Mouse (Mus musculus): ENCODE measurements at regions not wholly inside any gene's neighbourhood (a gene's known extent, or its start where the extent isn't known, plus 50 kb on each side); places are given as distances from the start of the nearest gene placed in this dataset.

DNA sequence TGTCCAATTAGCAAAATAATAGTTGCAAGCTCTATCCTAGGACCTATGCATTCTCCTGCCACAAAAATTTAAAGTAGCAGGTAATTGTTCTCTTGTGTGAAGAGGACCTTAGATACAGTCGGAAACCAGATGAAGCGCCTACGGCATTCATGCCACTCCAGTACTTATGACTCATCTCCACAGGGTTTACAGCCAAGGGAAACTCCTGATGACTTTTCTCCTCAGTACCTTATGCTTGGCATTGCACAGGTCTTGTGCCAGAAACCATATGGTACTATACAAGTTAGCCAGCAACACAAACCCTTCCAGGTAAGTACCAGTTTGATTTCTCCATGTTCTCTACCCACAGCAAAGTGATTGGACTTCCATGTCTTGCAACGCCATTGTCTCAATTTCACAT lies 606.3 kb upstream of the Dmac1 start:
- H3K27me3 ChIP-seq (ENCODE audit: insufficient read depth, low read length) = no peaks in the 10 kb centered on the region
- H3K9ac ChIP-seq (ENCODE audit: low read depth, low read length) = no peak overlapping the region
- ATAC-seq (replicated peaks; ENCODE audit: low FRiP score, low read depth) (no peak), DNase-seq (ENCODE audit: low spot score) (no peak)
- no peaks in the 10 kb centered on the region for H3K36me3 ChIP-seq (ENCODE audit: insufficient read depth, low read length)
- H3K27ac ChIP-seq = no peak overlapping the region
- H3K4me3 ChIP-seq (replicated peaks; ENCODE audit: low read depth, low read length) = no peak overlapping the region
- no peak for TF ChIP-seq CTCF (IDR thresholded peaks at IDR 0.05; ENCODE audit: low read depth)
- no peaks in the 10 kb centered on the region for H3K9me3 ChIP-seq (replicated peaks; ENCODE audit: low read length)
- WGBS = 94% methylated on average over 4 of the region's 4 CpGs
- H3K4me2 ChIP-seq (ENCODE audit: low read length) = no peak overlapping the region
- no peaks in the 10 kb centered on the region for H3K4me1 ChIP-seq (replicated peaks; ENCODE audit: insufficient read depth, low read length)

DNA sequence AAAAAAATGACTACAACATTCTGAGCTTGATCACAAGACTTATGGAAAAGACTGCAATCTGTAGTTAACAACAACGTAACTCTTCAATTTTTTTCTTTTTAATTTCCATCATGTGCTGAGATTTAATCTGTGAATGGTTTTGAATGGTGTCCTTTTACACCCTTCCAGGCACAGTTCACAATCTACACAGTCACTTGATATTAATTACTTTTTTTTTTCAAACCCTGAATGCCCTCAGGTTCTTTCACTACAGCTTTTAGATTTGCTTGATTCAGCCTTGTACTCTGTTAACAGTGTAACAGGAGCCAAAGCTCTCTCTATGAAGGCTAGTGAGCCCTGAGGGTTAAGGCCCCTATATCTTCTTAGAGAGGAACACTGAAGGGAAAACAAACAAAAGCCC lies 591.7 kb upstream of the Dmac1 start:
- no peak for DNase-seq (ENCODE audit: low spot score)
- Histone ChIP-seq H3K27ac (no peak overlapping the region), H3K36me3 (ENCODE audit: insufficient read depth, low read length) (no peaks in the 10 kb centered on the region), H3K4me2 (ENCODE audit: low read length) (no peak overlapping the region), H3K9ac (ENCODE audit: low read depth, low read length) (no peak overlapping the region), H3K9me3 (replicated peaks; ENCODE audit: low read length) (no peaks in the 10 kb centered on the region), H3K4me3 (replicated peaks; ENCODE audit: low read depth, low read length) (no peak overlapping the region), H3K4me1 (replicated peaks; ENCODE audit: insufficient read depth, low read length) (no peaks in the 10 kb centered on the region), H3K27me3 (ENCODE audit: insufficient read depth, low read length) (no peaks in the 10 kb centered on the region)
- ATAC-seq (replicated peaks; ENCODE audit: low FRiP score, low read depth) = no peak
- WGBS = 83% methylated on average over 1 of the region's 1 CpGs
- no peak for TF ChIP-seq CTCF (IDR thresholded peaks at IDR 0.05; ENCODE audit: low read depth)

DNA sequence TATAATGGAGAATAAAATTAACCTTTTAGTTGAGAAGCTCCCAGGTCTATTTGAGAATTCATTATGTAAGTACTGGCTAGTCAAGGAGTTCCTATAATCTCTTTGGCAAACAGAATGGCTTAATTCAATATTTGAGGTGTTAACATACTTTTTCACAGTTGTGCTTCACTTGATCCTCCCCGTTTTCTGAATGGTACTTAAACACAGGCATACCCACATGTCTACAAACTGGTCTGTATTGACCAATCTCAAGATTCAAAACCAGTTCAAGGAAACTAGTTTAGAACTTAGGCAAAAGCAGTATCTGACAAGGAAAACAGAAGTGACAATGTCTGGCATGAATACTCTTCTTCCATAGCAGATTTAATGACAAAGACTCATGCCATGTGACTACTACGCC lies 583.0 kb upstream of the Dmac1 start:
- no peaks in the 10 kb centered on the region for H3K27me3 ChIP-seq (ENCODE audit: insufficient read depth, low read length)
- H3K4me1 ChIP-seq (replicated peaks; ENCODE audit: insufficient read depth, low read length) = no peaks in the 10 kb centered on the region
- ATAC-seq (replicated peaks; ENCODE audit: low FRiP score, low read depth) (no peak), DNase-seq (ENCODE audit: low spot score) (no peak)
- H3K4me3 ChIP-seq (replicated peaks; ENCODE audit: low read depth, low read length) = no peak overlapping the region
- 91% methylated on average over 2 of the region's 2 CpGs for WGBS
- H3K4me2 ChIP-seq (ENCODE audit: low read length) = no peak overlapping the region
- H3K9me3 ChIP-seq (replicated peaks; ENCODE audit: low read length) = no peaks in the 10 kb centered on the region
- H3K36me3 ChIP-seq (ENCODE audit: insufficient read depth, low read length) = no peaks in the 10 kb centered on the region
- no peak for TF ChIP-seq CTCF (IDR thresholded peaks at IDR 0.05; ENCODE audit: low read depth)
- H3K27ac ChIP-seq = no peak overlapping the region
- no peak overlapping the region for H3K9ac ChIP-seq (ENCODE audit: low read depth, low read length)

DNA sequence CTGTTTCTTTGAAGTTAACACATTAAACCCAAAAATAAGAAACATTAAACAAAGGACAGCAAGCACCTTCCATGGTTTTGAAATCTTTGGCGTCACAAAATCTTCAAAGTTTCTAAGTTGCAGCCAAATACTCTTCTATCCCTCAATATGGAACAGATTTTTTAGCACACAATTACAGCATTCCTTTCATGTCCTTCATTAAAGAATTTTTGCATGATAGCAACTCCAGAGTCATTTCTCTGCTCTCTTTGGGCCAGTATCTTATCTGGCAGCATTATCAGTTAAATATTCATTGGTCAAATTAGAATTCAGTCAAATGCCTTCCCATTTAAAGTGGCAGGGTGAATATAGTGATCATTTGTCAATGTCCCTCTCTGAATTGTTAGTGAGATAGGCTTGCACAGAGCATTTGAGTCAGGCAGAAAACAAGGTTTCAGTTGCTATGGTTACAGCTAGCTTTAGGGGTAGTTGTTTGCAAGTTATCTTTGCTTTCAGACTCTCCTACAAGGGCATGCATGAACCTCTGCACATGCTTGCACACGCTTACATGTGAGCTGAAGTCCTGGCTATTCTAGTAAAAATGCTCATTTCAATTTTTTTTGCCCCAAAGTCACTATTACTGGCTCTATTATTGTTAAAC lies 579.8 kb upstream of the Dmac1 start:
- no peaks in the 10 kb centered on the region for H3K9me3 ChIP-seq (replicated peaks; ENCODE audit: low read length)
- 87% methylated on average over 2 of the region's 2 CpGs for WGBS
- no peak overlapping the region for H3K4me3 ChIP-seq (replicated peaks; ENCODE audit: low read depth, low read length)
- no peaks in the 10 kb centered on the region for H3K36me3 ChIP-seq (ENCODE audit: insufficient read depth, low read length)
- no peak overlapping the region for H3K4me2 ChIP-seq (ENCODE audit: low read length)
- DNase-seq (ENCODE audit: low spot score) (no peak), ATAC-seq (replicated peaks; ENCODE audit: low FRiP score, low read depth) (no peak)
- no peaks in the 10 kb centered on the region for H3K27me3 ChIP-seq (ENCODE audit: insufficient read depth, low read length)
- H3K27ac ChIP-seq = no peak overlapping the region
- no peak overlapping the region for H3K9ac ChIP-seq (ENCODE audit: low read depth, low read length)
- H3K4me1 ChIP-seq (replicated peaks; ENCODE audit: insufficient read depth, low read length) = no peaks in the 10 kb centered on the region
- no peak for TF ChIP-seq CTCF (IDR thresholded peaks at IDR 0.05; ENCODE audit: low read depth)

DNA sequence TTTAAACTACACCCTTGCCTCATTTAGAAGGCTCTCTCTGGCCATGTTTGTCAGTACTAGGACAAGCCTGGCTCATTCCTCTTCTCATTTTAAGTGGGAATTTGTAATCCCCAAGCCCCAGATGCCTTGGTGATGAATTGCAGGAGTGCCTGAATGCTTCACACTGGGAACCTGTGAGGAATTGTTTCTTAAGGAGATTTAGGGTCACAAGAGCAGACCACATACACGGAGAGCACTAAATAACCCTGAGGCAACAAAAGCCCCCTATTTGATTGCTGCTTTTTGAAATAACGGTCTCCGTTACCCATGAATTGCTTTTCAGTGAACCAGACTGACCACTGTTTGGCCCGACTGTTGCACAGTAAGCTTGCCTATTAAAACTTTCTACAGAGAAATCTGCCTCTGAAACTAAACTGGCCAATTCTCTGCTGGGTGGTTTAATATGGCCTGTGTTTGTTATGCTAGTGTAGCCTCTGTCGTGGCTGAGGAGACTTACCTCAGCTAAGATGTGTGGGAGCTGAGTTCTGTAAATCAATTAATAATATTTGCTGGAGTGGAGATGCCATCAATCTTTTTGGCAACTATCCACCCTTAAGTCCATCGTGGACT lies 577.7 kb upstream of the Dmac1 start:
- Histone ChIP-seq H3K4me2 (ENCODE audit: low read length) (no peak overlapping the region), H3K27ac (no peak overlapping the region), H3K9ac (ENCODE audit: low read depth, low read length) (no peak overlapping the region), H3K4me3 (replicated peaks; ENCODE audit: low read depth, low read length) (no peak overlapping the region), H3K9me3 (replicated peaks; ENCODE audit: low read length) (no peaks in the 10 kb centered on the region), H3K27me3 (ENCODE audit: insufficient read depth, low read length) (no peaks in the 10 kb centered on the region), H3K36me3 (ENCODE audit: insufficient read depth, low read length) (no peaks in the 10 kb centered on the region), H3K4me1 (replicated peaks; ENCODE audit: insufficient read depth, low read length) (no peaks in the 10 kb centered on the region)
- DNase-seq (ENCODE audit: low spot score) = peak; percentile 16
- TF ChIP-seq CTCF (IDR thresholded peaks at IDR 0.05; ENCODE audit: low read depth) = no peak
- ATAC-seq (replicated peaks; ENCODE audit: low FRiP score, low read depth) = no peak
- 21% methylated on average over 6 of the region's 6 CpGs for WGBS

DNA sequence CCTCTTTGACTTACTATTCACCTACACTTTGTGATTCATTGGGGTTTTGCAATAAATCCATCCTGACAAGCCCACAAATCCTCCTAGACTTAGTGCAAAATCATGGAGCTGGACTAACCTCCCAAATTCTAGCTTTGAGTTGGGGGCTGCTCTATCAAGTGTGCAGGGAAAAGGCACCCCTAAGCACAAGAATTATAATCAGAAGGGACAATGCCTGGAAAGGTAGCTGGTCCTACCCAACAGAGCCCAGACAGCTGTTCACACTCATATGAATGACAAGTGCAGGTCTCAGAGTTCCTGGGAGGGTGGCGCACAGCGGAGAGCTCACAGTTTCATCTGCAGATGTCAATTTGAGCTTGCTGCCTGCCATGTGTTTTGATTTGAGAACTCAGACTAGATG lies 572.2 kb upstream of the Dmac1 start:
- Histone ChIP-seq H3K27ac (no peak overlapping the region), H3K9me3 (replicated peaks; ENCODE audit: low read length) (no peaks in the 10 kb centered on the region), H3K4me3 (replicated peaks; ENCODE audit: low read depth, low read length) (no peak overlapping the region), H3K27me3 (ENCODE audit: insufficient read depth, low read length) (no peaks in the 10 kb centered on the region), H3K36me3 (ENCODE audit: insufficient read depth, low read length) (no peaks in the 10 kb centered on the region), H3K4me2 (ENCODE audit: low read length) (no peak overlapping the region), H3K9ac (ENCODE audit: low read depth, low read length) (no peak overlapping the region), H3K4me1 (replicated peaks; ENCODE audit: insufficient read depth, low read length) (no peaks in the 10 kb centered on the region)
- no peak for ATAC-seq (replicated peaks; ENCODE audit: low FRiP score, low read depth)
- WGBS = 51% methylated on average over 2 of the region's 2 CpGs
- DNase-seq (ENCODE audit: low spot score) = peak; percentile 12
- TF ChIP-seq CTCF (IDR thresholded peaks at IDR 0.05; ENCODE audit: low read depth) = no peak
